Mouse (Mus musculus) thymus, postnatal 10 days (tissue): Measurements from ENCODE around the gene Hspg2.

Experiments used
- DNase-seq, 2 experiments: peaks; one replicate each; pipeline ENCODE4 v3.0.0; 2021; ENCODE audit warnings: low spot score in 2 of 2

Gene Hspg2

DNA sequence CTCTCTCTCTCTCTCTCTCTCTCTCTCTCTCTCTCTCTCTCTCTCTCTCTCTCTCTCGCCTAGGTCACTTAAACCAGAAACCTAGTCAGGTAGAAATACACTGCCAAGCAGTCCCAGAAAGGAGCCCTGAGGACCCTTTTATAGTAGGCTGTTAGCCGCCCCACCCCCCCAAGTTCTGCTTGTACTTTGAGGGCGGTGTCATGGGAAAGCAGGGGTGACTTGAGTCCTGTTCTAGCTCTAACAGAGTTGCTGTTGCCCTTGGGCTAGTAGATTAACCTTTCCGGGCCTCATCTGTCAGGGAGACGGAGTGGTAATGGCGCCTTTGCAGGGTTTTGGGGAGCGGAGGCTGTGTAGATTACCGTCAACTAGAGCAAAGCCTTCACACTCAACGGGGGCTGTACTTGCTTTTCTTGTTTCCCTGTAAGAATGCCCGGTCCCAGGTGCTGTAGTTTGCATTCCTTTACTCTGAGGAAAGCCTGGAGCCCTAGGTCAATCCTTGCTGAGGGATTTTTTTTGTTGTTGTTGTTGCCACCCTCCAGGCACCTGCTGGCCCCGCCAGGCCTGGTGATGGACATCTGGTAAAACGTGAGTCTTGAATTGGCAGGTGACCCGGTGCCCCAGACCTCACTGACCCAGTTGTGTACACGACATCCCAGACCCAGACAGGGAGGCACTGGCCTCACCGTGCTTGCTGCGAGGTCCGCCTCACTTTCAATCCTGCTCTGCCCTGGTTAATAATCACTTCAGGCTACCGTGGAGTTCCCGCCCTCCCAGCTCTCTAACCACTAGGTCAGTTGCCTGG, 11.8 kb downstream of the Hspg2 start:
- DNase-seq, result no peak

DNA sequence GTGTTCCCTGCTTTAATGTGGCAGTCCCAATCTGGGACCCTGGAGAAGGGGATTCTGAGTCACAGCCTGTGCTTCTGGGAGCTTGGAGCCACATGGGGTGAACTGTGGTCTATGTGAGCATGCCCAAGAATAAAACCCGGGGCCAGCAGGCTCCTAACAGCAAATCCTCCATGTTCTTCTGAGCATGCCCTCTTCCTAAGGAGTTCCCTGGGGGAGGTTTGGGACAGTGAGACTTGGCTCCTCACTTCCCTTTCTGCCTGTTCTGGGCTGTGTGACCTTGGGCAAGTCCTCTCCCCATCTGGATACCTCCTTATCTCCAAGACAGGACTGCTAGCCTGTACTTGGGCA, 12.4 kb downstream of the Hspg2 start:
- no peak for DNase-seq

DNA sequence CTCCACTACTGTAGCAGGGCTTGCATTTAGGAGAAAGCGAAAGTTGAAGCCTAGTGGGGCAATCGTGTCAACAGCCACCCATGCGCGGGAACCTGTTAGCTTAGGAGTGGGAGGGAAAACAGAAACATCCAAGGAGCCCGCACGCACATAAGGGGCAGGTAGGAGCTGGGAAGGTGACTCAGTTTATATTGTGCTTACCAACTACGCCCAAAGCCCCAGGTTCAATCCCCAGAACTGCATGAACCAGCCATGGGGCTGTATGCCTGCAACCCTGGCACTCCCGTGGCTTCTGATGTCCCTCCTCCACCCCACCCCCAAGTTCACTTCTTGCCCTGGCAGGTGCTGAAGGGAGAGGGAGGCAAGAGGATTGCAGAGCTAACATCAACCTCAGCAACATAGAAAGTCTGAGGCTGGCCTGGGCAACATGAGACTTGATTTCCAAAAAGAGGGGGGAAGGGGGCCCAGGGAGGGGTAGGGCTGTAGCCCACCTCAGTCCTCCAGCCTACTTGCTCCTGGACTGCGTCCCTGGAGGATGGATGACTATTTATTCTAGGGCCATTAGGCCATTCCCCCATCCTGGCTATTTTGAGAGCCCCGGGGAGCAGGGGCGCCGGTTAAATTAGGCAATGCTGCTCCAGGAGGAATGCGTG, 12.9 kb downstream of the Hspg2 start:
- no peak for DNase-seq

DNA sequence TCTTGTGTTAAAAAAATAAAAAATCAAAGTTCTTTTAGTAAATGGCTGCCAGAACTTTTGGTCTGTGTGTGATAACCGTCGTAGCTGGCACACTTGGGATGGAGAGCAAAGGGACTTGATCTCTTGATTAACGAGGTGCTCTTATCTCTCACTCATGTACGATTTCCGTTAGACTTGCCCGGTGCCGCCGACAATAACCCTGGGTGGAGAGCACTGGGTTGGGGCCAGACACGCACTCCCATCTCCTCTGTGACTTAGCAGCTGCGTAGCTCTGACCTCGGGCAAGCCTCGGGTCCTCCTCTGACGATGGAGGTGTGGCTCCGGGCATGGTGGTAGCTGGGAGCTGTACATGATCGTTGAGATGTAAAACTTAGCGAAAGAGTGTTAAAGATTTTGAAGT, 15.3 kb downstream of the Hspg2 start:
- no peak for DNase-seq

DNA sequence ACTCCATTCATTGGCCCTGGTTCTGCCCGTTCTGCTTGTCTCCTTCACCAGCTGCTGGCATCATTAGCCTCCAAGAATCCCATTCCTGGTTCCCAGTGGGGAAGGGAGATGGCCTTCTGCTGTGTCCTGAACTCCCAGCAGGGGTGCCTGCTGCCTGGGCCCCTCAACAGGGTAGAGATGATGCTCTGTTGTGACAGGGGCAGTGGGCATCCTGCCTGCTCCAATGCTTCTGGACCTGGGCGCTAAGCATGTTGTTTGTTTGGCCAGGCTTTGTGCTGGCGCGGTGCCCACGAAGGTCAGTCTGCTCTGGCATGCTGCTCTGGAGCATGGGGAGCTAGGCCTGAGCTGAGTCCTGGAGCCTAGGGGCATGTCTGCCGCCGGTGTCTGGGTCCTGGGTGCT, 16.0 kb downstream of the Hspg2 start:
- no peak for DNase-seq

DNA sequence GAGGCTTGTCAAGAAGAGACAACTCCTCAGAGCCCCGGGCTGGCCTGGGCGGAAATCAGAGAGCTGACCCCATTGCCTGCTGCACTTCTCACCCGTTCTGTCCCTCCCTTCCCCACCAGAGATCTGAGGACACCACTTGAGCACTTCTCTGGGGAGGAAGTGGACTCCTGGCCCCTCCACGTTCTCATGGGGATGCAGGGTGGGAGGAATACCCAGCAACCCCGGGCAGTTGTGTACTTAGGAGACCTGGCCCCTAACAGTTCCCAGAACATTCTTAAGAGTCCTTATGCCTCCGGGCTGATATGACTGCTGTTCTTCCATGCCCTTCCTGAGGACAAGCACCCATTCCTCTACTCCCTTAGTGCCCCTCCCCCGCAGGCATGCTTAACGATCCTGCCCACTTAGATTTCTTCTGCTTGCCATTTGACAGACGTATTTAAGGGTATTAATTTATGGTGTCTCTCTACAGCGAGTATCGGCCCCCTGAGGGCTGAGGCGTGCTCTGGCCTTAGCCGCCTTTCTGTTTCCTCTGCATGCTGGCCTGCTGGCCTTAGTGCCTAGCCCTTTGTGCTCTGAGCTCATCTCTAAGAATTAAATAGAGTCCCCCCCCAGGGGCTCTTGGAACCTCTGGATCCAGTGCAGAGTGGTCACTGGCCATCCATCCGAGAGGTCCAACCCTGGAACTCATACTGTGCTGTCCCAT, 16.8 kb downstream of the Hspg2 start:
- no peak for DNase-seq

DNA sequence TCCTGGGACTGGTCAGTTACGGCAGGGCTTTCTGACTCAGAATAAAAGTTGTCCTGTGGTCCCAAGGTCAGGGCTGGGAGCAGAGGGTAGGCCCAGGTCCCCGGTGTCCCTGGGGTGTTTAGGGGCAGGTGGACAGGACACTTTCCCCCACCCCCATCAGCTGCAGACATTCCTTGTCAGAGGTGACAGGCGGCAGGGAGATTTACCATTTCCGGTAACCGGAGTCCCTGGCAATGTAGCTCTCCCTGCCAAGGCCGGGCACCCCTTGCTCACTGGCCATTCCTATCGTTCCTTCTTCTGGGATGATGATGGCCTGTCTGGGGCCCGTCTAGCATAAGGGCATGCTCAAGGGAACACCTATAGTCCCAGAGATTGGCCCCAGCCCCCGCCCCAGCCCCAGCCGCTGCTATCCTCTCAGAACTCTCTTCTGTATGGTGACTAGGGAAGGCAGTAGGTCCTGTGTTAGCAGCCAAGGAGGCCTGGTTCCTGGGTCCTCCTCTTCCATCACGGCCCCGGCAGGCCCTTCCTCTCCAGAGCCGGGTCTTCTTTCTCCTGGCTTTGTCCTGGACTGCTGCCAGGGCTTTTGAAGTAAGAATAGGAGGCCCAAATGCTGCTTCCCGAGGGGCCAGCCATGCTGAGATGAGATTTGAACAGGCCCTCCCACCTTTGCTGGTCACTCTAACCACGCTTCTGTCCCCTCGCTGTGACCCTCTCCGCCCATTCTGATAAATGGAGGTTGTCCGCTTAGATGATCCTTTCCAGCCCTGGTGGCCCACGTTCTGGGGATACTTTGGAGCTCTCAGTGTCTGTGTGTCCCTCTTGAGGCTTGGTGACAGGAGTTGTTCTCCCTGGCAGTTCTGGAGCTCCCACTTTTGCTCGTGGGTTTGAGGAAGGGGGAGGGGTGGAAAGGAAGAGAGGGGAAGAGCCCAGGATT, 17.8 kb downstream of the Hspg2 start:
- no peak for DNase-seq

DNA sequence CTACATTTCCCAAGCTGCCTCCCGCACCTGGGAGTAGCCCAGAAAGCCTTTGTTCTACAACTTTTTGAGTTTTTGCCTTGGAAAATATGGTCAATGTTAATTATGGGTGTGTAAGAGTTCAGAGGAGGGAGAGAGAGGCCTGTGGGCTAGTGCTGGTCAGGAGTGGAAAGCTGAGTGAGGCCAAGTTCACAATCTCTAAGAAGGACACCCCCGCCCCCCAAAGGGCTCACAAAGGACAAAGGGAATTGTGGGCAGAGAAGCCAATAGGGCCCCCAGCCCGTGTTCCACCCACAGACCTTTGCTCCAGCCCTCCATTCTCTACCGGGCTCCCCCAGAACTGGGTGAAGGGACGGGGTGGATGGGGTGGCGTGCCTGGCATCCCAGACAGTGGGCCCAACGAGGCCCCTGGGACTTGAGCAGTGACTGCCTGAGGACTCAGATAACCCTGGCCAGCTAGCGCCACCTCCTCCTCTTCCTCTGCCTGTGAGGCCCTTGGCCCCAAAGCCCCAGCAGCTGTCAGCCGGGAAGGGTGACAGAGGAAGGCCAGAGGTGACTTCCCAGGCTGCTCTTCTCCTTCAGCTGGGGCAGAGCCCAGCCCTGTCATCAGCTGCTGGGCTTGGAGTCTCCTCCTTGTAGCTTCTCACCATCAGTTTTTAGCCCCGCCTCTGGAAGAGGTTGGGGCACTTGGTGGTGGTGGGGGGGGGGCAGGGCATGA, 18.9 kb downstream of the Hspg2 start:
- no peak for DNase-seq

DNA sequence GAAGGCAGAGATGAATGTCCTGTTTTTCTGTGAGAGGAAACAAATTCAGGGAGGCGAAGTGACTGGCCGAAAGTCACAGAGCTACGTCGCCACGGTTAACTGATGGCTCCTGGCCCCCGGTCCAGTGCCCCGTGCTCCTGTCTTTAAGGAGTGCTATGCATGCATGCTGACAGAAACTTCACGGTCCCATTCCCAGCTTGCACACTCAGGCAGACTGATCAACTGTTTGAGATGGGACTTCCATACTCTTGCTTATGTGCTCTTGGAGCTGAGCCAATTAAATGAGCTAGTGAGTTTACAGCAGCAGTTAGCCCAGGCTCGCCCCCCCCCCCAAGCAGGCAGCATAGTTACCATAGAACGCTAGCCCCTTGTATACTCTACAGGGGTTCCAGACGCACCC, 19.5 kb downstream of the Hspg2 start:
- no peak for DNase-seq

DNA sequence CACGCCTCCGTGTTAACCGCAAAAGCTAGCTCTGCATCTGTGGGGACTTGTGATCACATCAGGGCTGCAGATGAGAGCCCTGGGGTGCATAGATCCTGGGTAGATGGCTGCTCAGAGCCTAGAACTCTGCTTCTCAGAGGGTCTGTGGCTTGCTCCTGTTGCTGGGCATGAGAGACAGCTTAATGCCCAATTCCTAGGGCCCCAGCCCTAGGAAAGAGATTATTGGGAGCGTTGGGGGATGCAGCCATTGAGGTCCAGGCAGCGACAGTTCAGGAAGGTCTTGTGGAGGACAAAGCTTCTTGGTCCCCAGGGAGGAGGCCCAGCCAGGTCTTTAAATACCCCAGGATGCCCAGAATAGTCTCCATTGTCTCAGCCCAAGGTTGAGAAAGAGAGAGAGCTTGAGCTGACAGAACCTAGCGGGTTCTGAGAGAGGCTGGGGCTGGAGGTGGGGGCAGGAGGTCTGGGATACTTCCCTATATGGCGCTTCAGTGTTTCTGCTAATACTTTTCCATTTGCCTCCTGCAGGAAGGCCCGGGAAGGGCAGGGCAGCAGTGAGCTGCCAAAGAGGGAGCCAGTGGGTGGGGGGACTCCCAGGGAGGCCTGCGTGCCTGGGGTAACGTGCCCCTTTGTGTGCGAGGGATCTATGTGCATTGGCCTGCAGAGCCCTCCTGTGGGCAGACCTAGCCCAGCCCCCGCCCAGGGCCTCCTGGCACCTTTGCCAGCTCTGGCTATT, 20.2 kb downstream of the Hspg2 start:
- DNase-seq, result no peak

DNA sequence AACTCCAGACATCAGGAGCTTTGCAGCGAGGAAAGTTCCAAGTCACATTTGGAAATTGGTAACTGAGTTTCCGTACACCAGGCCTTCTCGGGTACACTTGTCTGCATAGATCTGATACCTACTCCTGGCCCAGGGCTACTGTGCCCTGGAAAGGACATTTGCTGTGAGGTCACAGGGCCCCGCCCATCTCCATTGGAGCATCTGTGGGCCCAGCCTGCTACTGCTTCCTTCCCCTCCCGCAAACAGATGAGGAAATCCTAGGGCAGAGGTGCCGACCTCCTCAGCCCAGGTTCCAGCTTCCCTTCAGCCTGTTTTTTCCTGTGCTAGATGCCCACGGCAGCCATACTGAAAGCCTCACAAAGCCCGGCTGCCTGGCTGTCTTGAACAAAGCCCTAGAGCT, 21.4 kb downstream of the Hspg2 start:
- no peak for DNase-seq

DNA sequence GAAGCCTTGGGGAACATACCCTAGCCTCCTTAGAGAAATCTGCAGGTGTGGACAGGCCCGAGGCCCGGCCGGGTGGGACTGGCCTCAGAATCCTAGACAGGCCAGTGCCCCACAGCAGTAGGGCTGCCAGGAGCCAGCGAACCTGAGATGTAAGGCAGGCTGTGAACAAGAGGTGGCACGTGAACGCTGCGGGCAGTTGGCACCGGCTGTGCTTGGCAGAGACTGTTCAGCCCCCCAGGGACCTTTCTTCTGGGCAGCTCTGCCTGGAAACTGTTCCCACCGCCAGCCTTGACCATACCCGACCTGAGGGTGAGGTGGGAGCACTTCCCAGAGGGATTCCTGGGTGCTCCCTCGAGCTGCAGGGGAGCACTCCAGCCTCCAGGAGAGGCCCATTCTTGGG, 24.0 kb downstream of the Hspg2 start:
- no peak for DNase-seq

DNA sequence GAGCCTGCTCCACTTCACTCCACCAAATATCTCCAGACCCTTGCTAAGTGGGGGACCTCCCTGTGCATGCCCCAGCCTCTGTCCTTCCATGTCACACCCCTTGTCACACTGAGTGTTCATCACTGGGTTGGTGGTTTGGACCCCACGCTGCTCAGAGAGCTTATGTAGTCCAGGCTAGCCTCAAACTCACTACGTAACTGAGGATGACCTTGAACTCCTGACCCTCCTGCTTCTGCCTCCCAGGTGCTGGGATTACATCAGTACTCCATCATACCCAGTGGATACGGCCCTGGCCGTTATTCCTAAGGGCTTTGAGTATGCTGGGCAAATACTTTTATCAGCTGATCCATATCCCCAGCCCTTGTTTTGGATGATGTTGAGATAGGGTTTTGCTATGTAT, 24.6 kb downstream of the Hspg2 start:
- no peak for DNase-seq

DNA sequence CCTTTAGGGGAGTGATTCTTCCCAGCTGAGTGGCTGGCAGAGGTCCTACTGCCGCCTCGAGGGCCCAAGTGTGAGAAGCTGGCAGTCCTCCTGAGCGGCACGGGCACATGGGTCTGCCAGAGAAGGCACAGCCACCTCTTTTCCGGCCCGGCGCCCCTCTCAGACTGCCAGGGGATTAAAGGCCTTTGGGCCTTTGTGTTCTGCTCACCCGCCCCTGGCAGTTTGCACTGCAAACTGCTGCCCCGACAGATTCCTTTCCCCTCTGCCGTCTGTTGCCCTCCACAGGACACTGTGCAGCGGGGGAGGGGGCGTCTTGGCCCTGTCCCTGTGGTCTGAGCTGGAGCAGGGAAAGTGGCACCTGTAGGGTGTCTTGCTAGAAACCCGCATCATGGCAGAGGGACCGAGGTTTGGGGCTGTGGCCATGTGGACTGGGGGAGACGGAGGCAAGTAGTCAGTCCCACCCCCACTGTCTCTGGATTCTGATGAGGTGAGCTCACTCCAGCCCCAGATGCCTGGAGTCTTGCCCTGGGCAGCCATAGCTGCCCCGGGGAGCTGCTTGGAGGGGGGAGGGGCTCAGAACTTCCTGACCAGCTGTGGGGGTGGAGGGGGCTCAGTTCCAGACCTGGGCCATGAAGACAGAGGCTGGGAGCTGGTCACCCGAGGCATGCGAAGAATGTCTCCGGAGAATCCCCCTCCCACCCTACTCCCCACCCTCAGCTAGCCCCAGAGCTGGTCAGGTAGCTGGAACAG, 26.4 kb downstream of the Hspg2 start:
- no peak for DNase-seq

DNA sequence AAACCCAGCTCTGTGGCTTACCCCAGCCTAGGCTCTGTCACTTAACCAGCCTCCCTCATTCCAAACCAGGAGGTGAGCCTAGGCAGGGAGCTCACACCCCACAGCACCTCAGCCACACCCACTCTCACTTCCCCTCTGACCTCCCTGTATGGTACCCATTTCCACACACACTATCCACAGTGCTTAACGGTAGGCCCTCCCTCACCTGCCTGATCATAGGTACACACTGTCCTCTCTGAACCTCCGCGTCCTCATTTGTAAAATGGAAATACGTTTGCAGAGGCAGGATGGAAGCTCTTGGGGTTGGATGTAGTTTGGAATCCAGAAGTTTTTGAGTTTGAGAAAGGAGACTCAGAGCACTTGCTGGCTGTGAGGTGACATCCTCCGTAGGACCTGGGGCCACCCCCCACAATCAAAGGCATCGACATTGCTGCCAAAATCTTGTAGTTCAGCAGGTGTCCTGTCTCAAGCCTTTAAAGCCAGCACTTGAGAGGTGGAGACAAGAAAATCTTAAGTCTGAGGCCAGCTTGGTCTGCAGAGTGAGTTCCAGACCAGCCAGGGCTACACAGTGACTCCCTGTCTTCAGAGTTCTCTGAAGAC, 27.0 kb downstream of the Hspg2 start:
- DNase-seq, result no peak

DNA sequence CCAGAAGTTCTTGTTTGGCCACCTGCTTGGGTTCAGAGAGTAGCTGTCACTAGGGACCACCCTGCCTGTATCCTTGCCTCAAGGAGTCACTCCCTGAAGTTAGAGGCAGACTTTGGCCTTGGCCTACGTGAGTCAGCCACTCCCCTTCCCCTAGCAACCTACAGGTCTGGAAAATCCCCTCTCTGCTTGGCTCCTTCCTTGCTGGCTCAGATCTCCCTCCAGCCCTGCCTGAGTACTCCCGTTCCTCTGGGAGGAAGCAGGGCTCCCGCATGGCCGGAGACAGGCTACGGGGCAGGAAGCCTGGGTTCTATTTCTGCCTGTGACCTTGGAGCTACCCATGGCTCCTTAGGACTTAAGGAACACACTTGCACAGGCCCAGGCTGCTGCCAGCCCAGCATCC, 28.8 kb downstream of the Hspg2 start:
- DNase-seq, result no peak

DNA sequence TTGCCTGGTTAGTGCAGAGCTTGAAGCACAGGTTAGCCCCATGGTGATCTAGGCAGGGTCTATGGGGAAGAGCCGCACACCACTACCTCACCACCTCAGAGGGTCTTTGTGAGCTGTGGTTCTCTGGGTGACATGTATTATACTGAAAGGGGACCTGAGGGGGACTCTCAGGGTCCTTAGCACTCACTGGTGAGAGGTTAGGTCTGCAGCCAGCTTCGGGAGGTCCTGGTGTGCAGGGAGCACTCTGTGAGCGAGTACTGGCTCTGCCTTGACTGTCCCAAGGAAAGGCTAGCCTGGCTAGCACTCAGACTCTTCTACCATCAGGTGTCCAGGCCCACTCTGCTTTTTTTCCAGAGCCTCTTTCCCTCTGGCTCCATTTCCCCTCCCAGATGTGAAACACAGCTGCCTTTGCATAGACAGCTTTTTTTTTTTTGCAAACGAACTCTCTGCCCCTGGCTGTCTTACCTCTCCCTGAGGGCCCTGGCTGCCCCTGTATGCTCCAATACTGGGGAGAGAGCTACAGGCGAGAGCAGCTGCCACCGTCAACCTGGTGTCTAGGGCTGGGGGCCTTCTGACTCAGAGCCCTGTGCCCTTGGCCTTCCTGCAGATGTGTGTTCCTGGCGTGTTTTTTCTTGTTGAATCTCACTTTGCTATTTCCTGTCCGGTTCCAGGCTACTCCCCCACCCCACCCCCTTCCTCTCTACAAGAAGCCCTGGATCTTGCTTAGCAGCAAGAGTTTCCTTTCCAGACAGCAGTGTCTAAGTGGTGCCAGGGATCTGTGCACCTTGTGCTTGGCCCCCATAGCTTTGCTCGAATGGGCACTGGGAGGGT, 29.5 kb downstream of the Hspg2 start:
- DNase-seq, result no peak

DNA sequence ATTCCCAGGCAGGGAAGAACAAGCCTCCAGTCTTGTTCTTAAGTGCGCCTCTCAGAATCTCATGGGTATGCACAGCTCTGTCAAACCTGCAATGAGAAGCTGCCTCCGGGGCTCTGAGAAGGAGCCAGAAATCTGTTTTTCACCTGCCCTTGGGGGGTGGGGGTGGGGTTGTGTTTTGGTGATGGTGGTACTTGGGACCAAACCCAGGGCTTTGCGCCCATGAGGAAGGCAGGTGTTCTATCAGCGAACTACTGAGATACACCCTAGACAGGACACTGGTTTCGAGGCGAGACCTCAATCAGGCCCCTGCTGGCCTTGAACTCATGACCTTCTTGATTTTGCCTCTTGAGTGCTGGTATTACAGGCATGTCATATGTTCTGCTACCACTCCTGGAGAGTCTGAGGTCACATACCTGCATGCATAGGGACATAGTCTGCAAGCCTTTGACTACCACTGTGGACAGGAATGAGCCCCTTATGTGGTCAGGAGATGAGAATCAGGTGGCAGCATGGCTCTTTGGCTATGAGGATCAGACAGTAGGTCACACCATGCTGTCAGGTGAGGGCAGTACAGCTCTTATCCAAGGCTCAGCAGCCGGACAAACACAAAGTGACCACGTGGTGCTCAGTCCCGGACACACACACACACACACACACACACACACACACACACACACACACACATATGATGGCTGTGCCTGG, 30.5 kb downstream of the Hspg2 start:
- no peak for DNase-seq
